Mouse (Mus musculus): ENCODE results near the gene Ager. TPM values are rescaled to one million over a fixed set of nuclear protein-coding genes. Genes with fewer than 3 reads are reported as not detected.

The Ager gene
- polyA plus RNA-seq, 1 experiment from 2014 or later = 1.7 TPM

DNA sequence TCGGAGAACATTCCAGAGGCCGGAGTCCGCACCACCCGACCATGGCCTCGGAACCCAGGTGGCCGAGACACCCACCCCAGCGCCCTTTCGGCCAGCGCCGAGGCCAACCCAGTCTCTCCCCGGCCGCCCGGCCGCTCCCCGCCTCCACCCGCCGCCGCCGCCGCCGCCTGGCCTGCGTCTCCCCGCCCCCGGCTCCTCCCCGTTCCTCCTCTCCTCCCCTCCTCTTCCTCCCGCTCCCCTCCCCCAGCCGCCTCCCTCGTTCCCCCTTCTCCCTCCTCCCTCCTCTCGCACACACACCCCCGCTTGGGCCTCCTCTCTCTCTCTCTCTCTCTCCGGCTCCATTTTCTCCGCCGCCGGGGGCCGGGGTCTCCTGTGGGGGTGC is 5.7 kb upstream of the Ager start:
- ATAC-seq (replicated peaks; ENCODE audit: low FRiP score) = peak; percentile 67
- Histone ChIP-seq H3K27ac (ENCODE audit: low read depth, low read length) (peak overlapping the region; percentile 95), H3K9ac (ENCODE audit: low read depth, low read length) (peak overlapping the region; percentile 96), H3K4me3 (ENCODE audit: low read depth, low read length) (peak overlapping the region; percentile 91), H3K9me3 (ENCODE audit: control insufficient read depth, low read length) (no peaks in the 10 kb centered on the region), H3K27me3 (replicated peaks; ENCODE audit: control insufficient read depth, insufficient read depth, low read length) (no peaks in the 10 kb centered on the region), H3K4me1 (replicated peaks; ENCODE audit: control insufficient read depth, insufficient read depth, low read length) (peaks cover 62% of the 10 kb centered on the region), H3K36me3 (ENCODE audit: control insufficient read depth, insufficient read depth, low read length) (peaks cover 4% of the 10 kb centered on the region; the same call in 1 of the 2 replicates), H3K4me2 (peak overlapping the region; percentile 100)
- 0% methylated on average over 21 of the region's 35 CpGs for WGBS
- peak; percentile 94 for DNase-seq (ENCODE audit: low spot score)

GRCm38 (mm10) chr17:34592581-34593549 is 4.8 kb upstream of the Ager start:
- ATAC-seq (replicated peaks; ENCODE audit: low FRiP score) (no peak), DNase-seq (ENCODE audit: low spot score) (no peak)
- Histone ChIP-seq H3K36me3 (ENCODE audit: control insufficient read depth, insufficient read depth, low read length) (peaks cover 4% of the 10 kb centered on the region; the same call in 1 of the 2 replicates), H3K4me1 (replicated peaks; ENCODE audit: control insufficient read depth, insufficient read depth, low read length) (peaks cover 65% of the 10 kb centered on the region), H3K4me2 (peak overlapping the region; percentile 100), H3K27ac (ENCODE audit: low read depth, low read length) (peak overlapping the region; percentile 95), H3K9ac (ENCODE audit: low read depth, low read length) (peak overlapping the region; percentile 96), H3K9me3 (ENCODE audit: control insufficient read depth, low read length) (no peaks in the 10 kb centered on the region), H3K27me3 (replicated peaks; ENCODE audit: control insufficient read depth, insufficient read depth, low read length) (no peaks in the 10 kb centered on the region), H3K4me3 (ENCODE audit: low read depth, low read length) (peak overlapping the region; percentile 91)
- WGBS = 2% methylated on average over 30 of the region's 32 CpGs

- WGBS = 63% methylated on average over 34 of the region's 34 CpGs
- Histone ChIP-seq H3K4me2 (peak overlapping the region; percentile 100), H3K27me3 (replicated peaks; ENCODE audit: control insufficient read depth, insufficient read depth, low read length) (no peaks in the 10 kb centered on the region), H3K9me3 (ENCODE audit: control insufficient read depth, low read length) (no peaks in the 10 kb centered on the region), H3K27ac (ENCODE audit: low read depth, low read length) (no peak overlapping the region; the same call in 1 of the 2 replicates), H3K4me1 (replicated peaks; ENCODE audit: control insufficient read depth, insufficient read depth, low read length) (peaks cover 64% of the 10 kb centered on the region), H3K4me3 (ENCODE audit: low read depth, low read length) (peak overlapping the region; percentile 91), H3K36me3 (ENCODE audit: control insufficient read depth, insufficient read depth, low read length) (peaks cover 4% of the 10 kb centered on the region; the same call in 1 of the 2 replicates), H3K9ac (ENCODE audit: low read depth, low read length) (peak overlapping the region; percentile 96; the same call in 1 of the 2 replicates)
- ATAC-seq (replicated peaks; ENCODE audit: low FRiP score) (no peak), DNase-seq (ENCODE audit: low spot score) (no peak)
These were observed 3.7 kb upstream of the Ager start for GRCm38 (mm10) chr17:34593752-34594525.

DNA sequence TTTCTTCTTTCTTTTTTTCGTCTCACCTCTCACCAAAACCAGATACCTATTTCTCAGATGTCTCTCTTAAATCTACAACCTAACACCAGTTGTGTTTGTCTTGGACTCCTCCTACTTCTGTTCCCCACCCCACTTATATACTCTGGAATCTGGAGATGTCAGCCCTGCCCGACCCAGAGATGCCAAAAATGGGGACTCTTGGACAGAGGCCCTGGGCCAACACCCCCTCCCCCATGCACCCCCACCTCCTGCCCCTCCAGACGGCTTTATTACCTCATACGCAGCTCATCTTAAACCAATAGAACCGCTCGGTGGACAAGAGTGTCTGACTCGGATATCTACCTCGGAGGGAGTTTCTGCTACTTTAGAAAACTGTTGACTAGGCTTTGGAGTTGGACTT is 1.6 kb upstream of the Ager start:
- peaks cover 46% of the 10 kb centered on the region for H3K4me1 ChIP-seq (replicated peaks; ENCODE audit: control insufficient read depth, insufficient read depth, low read length)
- 77% methylated on average over 8 of the region's 8 CpGs for WGBS
- H3K27ac ChIP-seq (ENCODE audit: low read depth, low read length) = no peak overlapping the region
- H3K9ac ChIP-seq (ENCODE audit: low read depth, low read length) = no peak overlapping the region
- no peak overlapping the region for H3K4me3 ChIP-seq (ENCODE audit: low read depth, low read length)
- peaks cover 11% of the 10 kb centered on the region for H3K36me3 ChIP-seq (ENCODE audit: control insufficient read depth, insufficient read depth, low read length)
- ATAC-seq (replicated peaks; ENCODE audit: low FRiP score) = no peak
- H3K27me3 ChIP-seq (replicated peaks; ENCODE audit: control insufficient read depth, insufficient read depth, low read length) = no peaks in the 10 kb centered on the region
- H3K9me3 ChIP-seq (ENCODE audit: control insufficient read depth, low read length) = no peaks in the 10 kb centered on the region
- DNase-seq (ENCODE audit: low spot score) = no peak
- no peak overlapping the region for H3K4me2 ChIP-seq

DNA sequence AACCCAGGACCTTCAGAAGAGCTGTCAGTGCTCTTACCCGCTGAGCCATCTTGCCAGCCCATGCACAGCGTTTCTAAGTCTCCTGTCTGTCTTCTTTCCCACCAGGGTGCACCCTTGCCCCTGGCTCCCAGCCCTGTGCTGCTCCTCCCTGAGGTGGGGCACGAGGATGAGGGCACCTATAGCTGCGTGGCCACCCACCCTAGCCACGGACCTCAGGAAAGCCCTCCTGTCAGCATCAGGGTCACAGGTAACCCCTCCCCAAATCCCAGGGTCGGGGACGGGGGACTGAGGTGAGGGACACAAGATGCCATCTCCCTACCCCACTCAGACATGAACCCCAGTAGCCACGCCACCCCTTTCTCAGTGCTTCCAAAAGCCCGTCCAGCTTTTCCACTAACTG is 2.2 kb downstream of the Ager start:
- Histone ChIP-seq H3K9me3 (ENCODE audit: control insufficient read depth, low read length) (no peaks in the 10 kb centered on the region), H3K27me3 (replicated peaks; ENCODE audit: control insufficient read depth, insufficient read depth, low read length) (no peaks in the 10 kb centered on the region), H3K4me1 (replicated peaks; ENCODE audit: control insufficient read depth, insufficient read depth, low read length) (peaks cover 36% of the 10 kb centered on the region), H3K4me3 (ENCODE audit: low read depth, low read length) (no peak overlapping the region), H3K4me2 (no peak overlapping the region), H3K9ac (ENCODE audit: low read depth, low read length) (no peak overlapping the region), H3K36me3 (ENCODE audit: control insufficient read depth, insufficient read depth, low read length) (peaks cover 14% of the 10 kb centered on the region), H3K27ac (ENCODE audit: low read depth, low read length) (no peak overlapping the region)
- 75% methylated on average over 9 of the region's 9 CpGs for WGBS
- DNase-seq (ENCODE audit: low spot score) = no peak
- no peak for ATAC-seq (replicated peaks; ENCODE audit: low FRiP score)

DNA sequence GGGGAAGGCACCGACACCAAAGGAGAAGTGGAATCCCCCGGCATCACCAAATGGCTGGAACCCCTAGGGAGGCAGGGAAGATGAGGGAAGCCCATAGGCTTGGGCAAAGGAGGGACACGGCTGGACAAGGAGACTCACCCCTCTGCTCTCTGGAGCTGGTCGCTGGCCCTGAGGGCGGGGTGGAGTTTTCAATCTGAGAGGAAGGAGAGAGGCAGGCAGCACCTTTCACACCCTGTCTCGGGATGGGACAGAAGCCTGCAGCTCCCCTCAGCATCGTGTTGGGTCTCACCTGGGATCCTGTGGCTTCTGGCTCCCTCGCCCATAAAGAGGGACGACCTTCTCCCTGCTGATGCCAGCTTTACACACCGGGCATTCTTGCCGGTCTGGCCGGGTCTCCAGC is 4.1 kb downstream of the Ager start:
- Histone ChIP-seq H3K4me3 (ENCODE audit: low read depth, low read length) (peak overlapping the region; percentile 84), H3K4me2 (peak overlapping the region; percentile 72; the same call in 1 of the 2 replicates), H3K36me3 (ENCODE audit: control insufficient read depth, insufficient read depth, low read length) (peaks cover 11% of the 10 kb centered on the region)

GRCm38 (mm10) chr17:34603375-34604060 is 5.9 kb downstream of the Ager start, which contains the start of gene Rnf5:
Rnf5 (minus strand) TSS chr17:34603690.
- H3K4me3 ChIP-seq (ENCODE audit: low read depth, low read length) = peak within 1 kb of the TSS; percentile 98
- H3K4me2 ChIP-seq = peak within 1 kb of the TSS; percentile 95
- H3K9ac ChIP-seq (ENCODE audit: low read depth, low read length) = peak within 1 kb of the TSS; percentile 90
- peak within 1 kb of the TSS; percentile 95 for H3K27ac ChIP-seq (ENCODE audit: low read depth, low read length)
- no peaks in the 10 kb centered on the region for H3K9me3 ChIP-seq (ENCODE audit: control insufficient read depth, low read length)
- under 1% methylated on average over 30 of the region's 30 CpGs for WGBS
- peaks cover 11% of the 10 kb centered on the region for H3K36me3 ChIP-seq (ENCODE audit: control insufficient read depth, insufficient read depth, low read length)
- ATAC-seq (replicated peaks; ENCODE audit: low FRiP score) (peak; percentile 92), DNase-seq (ENCODE audit: low spot score) (peak; percentile 85)
- no peaks in the 10 kb centered on the region for H3K27me3 ChIP-seq (replicated peaks; ENCODE audit: control insufficient read depth, insufficient read depth, low read length)
- peaks cover 28% of the 10 kb centered on the region for H3K4me1 ChIP-seq (replicated peaks; ENCODE audit: control insufficient read depth, insufficient read depth, low read length)

More for the DNA sequence above, 4.1 kb downstream of the Ager start:
- no peak for ATAC-seq (replicated peaks; ENCODE audit: low FRiP score)
- no peak for DNase-seq (ENCODE audit: low spot score)
- 87% methylated on average over 12 of the region's 12 CpGs for WGBS
- Histone ChIP-seq H3K27me3 (replicated peaks; ENCODE audit: control insufficient read depth, insufficient read depth, low read length) (no peaks in the 10 kb centered on the region), H3K27ac (ENCODE audit: low read depth, low read length) (no peak overlapping the region), H3K4me1 (replicated peaks; ENCODE audit: control insufficient read depth, insufficient read depth, low read length) (peaks cover 29% of the 10 kb centered on the region), H3K9ac (ENCODE audit: low read depth, low read length) (peak overlapping the region; percentile 90; the same call in 1 of the 2 replicates), H3K9me3 (ENCODE audit: control insufficient read depth, low read length) (no peaks in the 10 kb centered on the region)

- WGBS = under 1% methylated on average over 35 of the region's 35 CpGs
- Histone ChIP-seq H3K27ac (ENCODE audit: low read depth, low read length) (peak within 1 kb of the TSS; percentile 95), H3K9ac (ENCODE audit: low read depth, low read length) (peak within 1 kb of the TSS; percentile 90), H3K4me3 (ENCODE audit: low read depth, low read length) (peak within 1 kb of the TSS; percentile 98), H3K36me3 (ENCODE audit: control insufficient read depth, insufficient read depth, low read length) (peaks cover 11% of the 10 kb centered on the region), H3K4me2 (peak within 1 kb of the TSS; percentile 95), H3K9me3 (ENCODE audit: control insufficient read depth, low read length) (no peaks in the 10 kb centered on the region), H3K4me1 (replicated peaks; ENCODE audit: control insufficient read depth, insufficient read depth, low read length) (peaks cover 27% of the 10 kb centered on the region), H3K27me3 (replicated peaks; ENCODE audit: control insufficient read depth, insufficient read depth, low read length) (no peaks in the 10 kb centered on the region)
- DNase-seq (ENCODE audit: low spot score) = peak; percentile 99
- peak; percentile 84 for ATAC-seq (replicated peaks; ENCODE audit: low FRiP score)
These were observed 6.4 kb downstream of the Ager start, which contains the start of gene Agpat1 for GRCm38 (mm10) chr17:34604061-34604508. Agpat1 (plus strand) TSS chr17:34604262.

Data from liver, embryonic 11.5 days (tissue).